Mouse (Mus musculus) hematopoietic stem cell, adult 5-6 weeks (primary cell): ENCODE measurements around the gene Hoxb3. TPM values are rescaled to one million over a fixed set of nuclear protein-coding genes. Genes with fewer than 3 reads are reported as not detected.

ENCODE experiments used
- ATAC-seq, 2 experiments: fragments of 125-278 bp in 1 of 2; replicated peaks in 1 of 2; 2 replicates each; pipeline ENCODE4 v1.8.0; 2016 to 2017; ENCODE audit warnings: inconsistent platforms in 2 of 2, mild to moderate bottlenecking in 2 of 2, moderate number of reproducible peaks in 2 of 2, low read depth in 1 of 2, moderate TSS enrichment in 1 of 2; ENCODE audit not compliant: low FRiP score in 2 of 2, poor library complexity in 2 of 2, severe bottlenecking in 2 of 2, insufficient read depth in 1 of 2, low TSS enrichment in 1 of 2
- total RNA-seq: library from RNA; stranded (forward); fragments of 172-1452, 232-1000 nt; gene quantifications from 2 replicates; pipeline ENCODE4 v1.2.3, GENCODE M21; 2017

The Hoxb3 gene
- total RNA-seq, 1 experiment from 2014 or later, result 9.4 TPM

- no peak for ATAC-seq
Measured at GRCm38 (mm10) chr11:96325747-96326212, 2.7 kb downstream of the Hoxb3 start.

- no peak for ATAC-seq
Measured at GRCm38 (mm10) chr11:96326705-96327104, 3.6 kb downstream of the Hoxb3 start.

GRCm38 (mm10) chr11:96327122-96327521 lies 4.0 kb downstream of the Hoxb3 start:
- no peak for ATAC-seq

GRCm38 (mm10) chr11:96327750-96328149 lies 4.6 kb downstream of the Hoxb3 start:
- no peak for ATAC-seq

GRCm38 (mm10) chr11:96328605-96329004 lies 5.5 kb downstream of the Hoxb3 start:
- no peak for ATAC-seq

- ATAC-seq, result no peak
Measured at GRCm38 (mm10) chr11:96332105-96332504, 9.0 kb downstream of the Hoxb3 start.

GRCm38 (mm10) chr11:96332618-96333032 lies 9.5 kb downstream of the Hoxb3 start:
- ATAC-seq, result no peak

GRCm38 (mm10) chr11:96333241-96334001 lies 10.3 kb downstream of the Hoxb3 start:
- no peak for ATAC-seq

GRCm38 (mm10) chr11:96334002-96334364 lies 10.9 kb downstream of the Hoxb3 start:
- no peak for ATAC-seq

GRCm38 (mm10) chr11:96334998-96335397 lies 11.9 kb downstream of the Hoxb3 start:
- no peak for ATAC-seq

- ATAC-seq, result no peak
Measured at GRCm38 (mm10) chr11:96336597-96336996, 13.5 kb downstream of the Hoxb3 start.

GRCm38 (mm10) chr11:96337026-96337425 lies 13.9 kb downstream of the Hoxb3 start:
- ATAC-seq, result no peak

GRCm38 (mm10) chr11:96338957-96339855 lies 16.1 kb downstream of the Hoxb3 start:
- ATAC-seq, result no peak

- ATAC-seq, result 0 out of 4 replicates have a peak, but pooled peaks have one; percentile 12 to 29
Measured at GRCm38 (mm10) chr11:96340698-96341365, 17.7 kb downstream of the Hoxb3 start.

GRCm38 (mm10) chr11:96341701-96342575 lies 18.8 kb downstream of the Hoxb3 start:
- no peak for ATAC-seq

GRCm38 (mm10) chr11:96342576-96342930 lies 19.4 kb downstream of the Hoxb3 start:
- no peak for ATAC-seq

- ATAC-seq, result no peak
Measured at GRCm38 (mm10) chr11:96343206-96343745, 20.1 kb downstream of the Hoxb3 start.
